Mouse (Mus musculus): Measurements from ENCODE around the gene Syna. TPM values are rescaled to one million over a fixed set of nuclear protein-coding genes. Genes with fewer than 3 reads are reported as not detected.
A peak's percentile ranks its signal among the peaks of the same experiment; 100 is the strongest.

The Syna gene
- total RNA-seq, 2 experiments from 2014 or later = 6.3 to 7.2 TPM

DNA sequence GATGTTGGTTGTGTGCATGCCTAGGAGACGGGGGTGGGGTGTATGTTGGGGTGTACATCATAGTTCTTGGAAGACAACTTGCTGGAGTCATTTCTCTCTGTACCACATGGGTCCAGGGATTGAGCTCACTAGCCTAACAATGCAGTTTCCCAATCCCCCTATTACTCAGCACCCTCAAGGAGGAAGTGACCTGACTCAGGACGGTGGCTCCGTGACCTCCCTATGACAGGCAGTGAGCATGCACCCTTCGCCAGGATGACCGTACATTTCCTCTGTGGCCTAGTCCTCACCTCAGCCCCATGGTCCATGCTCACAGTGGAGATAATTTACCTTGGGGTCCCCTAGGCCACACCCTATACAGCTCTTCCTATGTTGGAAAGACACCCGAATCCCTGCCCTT, 27.6 kb downstream of the Syna start:
- DNase-seq (ENCODE audit: low spot score in 2 of 2) = no peak

DNA sequence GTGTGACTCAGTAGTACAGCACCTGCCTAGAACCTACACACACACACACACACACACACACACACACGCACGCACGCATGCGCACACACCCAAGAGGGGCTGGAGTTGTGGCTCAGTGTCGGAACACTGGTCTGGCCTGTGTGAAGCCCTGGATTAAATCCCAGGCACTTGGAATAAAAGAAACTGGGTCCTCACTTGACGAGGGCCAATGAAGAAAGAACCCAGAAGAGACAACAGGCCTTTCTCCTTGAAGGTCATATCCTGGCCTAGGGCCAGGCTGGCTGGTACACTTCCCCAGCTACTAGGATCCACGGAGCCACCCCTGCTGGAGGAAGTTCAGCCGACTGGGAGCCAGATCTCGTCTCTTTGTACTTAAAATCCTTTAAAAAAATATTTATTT, 28.4 kb downstream of the Syna start:
- peak; percentile 58 to 83 for DNase-seq (ENCODE audit: low spot score in 2 of 2)

DNA sequence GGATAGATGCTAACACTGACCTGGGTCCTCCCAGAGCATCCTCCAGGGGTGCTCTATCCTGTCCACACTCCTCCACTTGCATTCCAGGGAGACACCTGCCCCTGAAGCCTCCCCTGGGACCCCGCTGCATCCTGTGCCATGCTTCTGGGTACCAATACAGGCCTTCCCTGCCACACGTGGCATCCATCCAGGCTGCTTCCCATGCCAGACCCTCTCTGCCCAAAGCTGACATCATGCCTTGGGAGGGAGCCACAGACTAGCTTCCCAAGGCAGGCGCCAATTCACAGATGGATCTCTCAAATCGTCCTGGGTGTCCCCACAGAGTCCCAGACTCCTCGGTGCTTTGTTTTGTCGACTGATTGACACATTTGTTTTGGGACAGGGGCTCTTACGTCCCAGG, 29.1 kb downstream of the Syna start:
- DNase-seq (ENCODE audit: low spot score in 2 of 2) = peak; percentile 92 to 94

DNA sequence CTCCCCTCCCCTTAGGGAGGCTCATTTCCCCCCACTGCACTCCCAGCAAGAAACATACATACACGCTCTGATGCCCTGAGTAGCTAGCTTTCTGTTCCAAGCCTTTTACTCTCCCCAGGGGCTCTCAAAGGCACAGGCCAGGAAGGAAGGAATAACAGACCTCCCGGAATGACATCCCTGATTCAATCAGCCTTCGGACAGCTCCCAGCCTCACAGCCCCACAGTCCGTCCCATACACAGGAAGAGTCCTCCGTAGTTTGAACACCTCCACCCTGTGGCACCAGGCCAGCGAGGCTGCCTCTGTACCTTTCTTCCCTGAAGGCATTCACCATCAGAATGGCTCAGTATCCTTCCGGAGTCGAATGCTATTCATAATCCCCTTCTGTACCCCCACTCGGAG, 31.5 kb downstream of the Syna start:
- no peak for DNase-seq (ENCODE audit: low spot score in 2 of 2)

DNA sequence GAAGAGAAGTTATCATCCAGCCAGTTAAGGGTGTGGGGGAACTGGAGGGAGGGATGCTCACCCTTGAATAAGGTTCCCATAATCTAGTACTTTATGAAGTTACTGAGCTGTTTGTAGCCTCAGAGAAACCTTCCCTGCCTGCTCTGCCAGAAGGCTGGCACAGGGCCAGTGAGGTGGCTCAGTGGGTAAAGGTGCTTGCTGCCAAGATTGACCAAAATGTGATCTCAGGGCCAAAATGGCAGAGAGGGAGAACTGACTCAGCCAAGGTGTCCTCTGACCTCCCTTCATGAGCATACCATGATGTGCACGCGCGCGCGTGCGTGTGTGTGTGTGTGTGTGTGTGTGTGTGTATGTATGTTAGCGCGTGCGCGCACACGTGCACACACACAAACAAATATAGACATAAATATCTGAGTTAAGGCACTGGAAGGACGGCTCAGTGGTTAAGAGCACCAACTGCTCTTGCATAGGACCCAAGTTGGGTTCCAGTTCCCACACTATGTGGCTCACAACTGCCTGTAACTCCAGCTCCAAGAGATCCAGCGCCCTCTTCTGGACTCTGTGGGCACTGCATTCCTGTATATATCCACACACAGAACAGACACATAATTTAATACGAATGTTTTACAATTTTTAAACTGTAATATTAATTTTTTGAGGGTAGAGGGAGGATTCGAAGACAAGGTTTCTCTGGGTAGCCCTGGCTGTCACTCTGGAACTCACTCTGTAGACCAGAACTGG, 33.8 kb downstream of the Syna start:
- no peak for DNase-seq (ENCODE audit: low spot score in 2 of 2)

DNA sequence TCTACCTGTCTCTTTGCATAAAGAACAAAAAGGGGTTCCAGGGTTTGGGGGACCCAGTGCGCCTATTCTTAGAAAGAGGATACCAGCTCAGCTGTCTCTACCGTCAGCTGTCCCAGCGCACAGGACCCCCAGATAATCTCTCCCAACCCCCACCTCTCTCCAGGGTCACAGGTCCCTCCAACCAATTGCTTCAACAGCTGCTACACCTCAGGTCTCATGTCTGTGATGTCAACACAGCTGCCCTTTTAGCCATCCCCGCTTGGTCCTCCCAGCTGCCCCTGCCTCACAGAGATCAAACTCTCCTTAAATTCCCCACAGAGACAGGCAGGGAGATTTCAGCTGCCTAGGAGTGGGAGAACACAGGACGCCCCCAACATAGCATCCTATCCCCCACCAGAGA, 36.2 kb downstream of the Syna start:
- no peak for DNase-seq (ENCODE audit: low spot score in 2 of 2)

DNA sequence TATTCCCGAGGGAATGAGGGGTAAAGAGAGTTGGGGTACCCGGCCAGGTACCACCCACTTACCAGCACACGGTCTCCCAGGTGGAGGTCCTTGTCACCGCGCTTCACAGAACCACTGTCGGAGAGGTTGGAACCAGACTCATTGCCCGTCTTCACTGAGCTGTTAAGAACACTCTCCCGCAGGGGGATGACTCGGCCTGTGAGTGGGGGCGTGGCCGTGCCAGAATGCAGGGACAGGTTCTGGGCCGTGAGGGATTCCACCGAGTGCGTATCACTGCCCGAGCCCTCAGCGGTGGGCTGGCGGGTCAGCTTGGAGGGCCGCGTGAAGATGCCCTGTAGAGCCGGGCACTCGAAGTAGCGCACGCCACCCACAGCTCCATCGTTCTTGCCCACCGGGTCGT, 37.4 kb downstream of the Syna start:
- DNase-seq (ENCODE audit: low spot score in 2 of 2) = no peak

DNA sequence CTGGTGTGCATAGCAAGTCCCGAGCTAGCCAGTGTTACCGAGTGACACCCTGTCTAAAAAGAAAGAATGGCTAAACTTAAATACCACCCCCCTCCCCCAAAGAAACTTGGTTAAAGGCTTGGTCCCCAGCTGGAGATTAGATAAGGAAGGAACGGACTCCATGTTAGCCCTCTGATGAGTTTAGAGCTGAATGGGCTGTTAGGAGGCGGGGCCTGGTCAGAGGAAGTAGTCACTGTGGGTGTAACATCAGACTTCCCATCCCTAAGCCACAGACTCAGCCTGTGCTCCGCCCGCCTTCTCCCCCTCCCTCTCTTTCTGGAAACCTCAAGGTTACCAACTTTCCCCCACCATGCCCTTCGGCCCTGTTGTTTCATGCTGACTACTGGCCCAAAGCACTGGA, 38.2 kb downstream of the Syna start:
- DNase-seq (ENCODE audit: low spot score in 2 of 2) = no peak

DNA sequence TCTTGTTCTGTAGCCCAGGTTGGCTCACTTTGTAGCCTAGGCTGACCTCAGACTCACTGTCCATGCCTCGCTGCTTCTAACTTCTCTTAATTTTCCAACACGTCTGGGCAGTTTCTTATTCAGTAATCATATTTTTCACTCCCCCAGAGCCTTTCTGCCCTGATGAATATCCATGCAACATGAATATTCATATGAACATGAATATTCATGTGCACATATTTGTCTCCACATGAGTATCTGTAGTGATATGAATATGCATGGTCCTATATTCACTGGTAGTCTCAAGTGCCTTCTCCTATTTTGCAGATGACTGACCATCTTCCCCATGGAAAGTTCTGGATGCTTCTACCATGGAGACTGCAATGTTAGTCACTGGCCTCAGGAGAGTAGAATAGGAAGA, 38.8 kb downstream of the Syna start:
- DNase-seq (ENCODE audit: low spot score in 2 of 2) = no peak

DNA sequence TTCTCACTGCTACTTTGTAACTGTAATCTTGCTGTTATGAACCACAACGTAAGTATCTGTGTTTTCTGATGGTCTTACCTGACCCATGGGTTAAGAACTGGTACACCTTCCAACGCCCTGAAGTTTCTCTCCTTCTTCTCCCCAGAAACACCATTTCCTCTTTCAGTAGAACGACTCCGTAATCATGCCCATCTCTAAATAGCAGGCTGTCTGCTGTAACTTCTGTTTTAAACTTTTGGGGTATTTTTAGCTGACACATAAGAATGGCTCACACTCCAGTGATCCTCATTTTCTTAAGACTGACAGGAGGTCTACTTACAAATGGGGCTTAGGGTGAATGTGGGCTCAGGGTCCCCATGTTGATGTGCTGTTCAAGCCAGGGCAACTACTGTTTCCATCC, 39.9 kb downstream of the Syna start:
- DNase-seq (ENCODE audit: low spot score in 2 of 2) = no peak

DNA sequence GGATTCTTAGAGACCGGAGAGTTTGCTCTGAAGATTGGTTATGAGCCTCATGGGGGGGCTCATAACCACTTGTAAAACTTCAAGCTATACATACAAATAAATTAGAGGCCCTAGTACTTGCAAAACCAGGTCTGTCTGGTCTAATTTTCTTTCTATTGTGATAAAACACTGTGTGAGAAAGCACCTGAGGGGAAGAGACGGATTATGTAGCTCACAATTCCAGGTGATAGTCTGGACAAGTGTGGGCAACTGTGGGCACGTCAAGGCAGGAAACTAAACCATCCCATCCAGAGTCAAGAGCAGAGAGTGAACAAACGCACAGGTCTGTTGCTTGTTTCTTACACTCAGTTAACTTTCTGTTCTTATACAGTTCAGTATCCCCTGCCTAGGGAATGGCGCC, 40.5 kb downstream of the Syna start:
- no peak for DNase-seq (ENCODE audit: low spot score in 2 of 2)

DNA sequence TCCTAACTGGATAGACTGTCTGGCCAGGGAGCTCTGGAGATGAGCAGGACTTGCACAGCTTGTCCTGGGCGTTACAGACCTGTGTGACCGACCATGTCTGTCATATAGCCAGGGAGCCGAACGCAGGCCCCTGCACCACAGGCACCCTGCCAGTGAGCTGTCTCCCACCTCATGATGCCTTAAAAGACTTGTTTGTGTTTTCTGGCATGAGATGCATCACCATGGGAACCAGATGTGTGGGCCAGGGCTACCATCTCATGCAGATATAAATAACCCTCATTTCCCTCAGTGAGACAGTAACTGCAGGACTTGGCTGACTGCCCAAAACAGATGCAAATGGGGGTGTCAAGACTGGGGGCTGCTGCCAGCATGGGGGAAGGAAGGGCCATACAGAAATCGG, 47.9 kb downstream of the Syna start:
- DNase-seq (ENCODE audit: low spot score in 2 of 2) = peak; percentile 47 to 73

DNA sequence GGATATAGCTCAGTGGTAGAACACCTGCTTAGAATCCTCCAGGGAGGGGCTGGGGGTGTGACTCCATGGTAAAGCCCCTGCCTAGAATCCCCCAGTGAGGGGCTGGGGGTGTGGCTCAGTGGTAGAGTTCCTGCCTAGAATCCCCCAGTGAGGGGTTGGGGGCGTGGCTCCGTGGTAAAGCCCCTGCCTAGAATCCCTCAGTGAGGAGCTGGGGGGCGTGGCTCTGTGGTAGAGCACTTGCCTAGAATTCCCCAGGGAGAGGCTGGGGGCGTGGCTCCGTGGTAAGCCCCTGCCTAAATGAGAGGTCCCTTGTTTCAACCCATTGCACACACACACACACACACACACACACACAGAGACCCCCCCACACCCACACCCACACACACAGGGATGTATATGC, 49.7 kb downstream of the Syna start:
- no peak for DNase-seq (ENCODE audit: low spot score in 2 of 2)

DNA sequence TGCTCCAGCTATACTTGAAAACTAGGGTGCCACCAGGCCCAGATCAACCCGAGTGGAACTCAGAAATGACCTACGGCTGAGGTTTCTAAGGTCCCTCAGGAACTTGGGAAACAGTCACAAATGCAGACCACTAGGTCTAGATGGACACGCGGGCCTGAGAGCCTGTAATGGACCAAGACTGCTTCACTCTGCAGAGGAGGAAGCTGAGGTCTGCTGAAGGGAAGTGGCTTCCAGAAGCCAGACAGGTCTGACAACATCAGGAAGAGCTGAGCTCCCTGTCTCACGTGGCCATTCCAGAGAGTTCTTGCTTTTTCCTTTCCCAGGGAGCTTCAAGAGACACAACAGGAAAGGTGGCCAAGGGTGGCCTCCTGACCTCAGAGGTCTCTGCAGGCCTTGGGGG, 51.0 kb downstream of the Syna start:
- DNase-seq (ENCODE audit: low spot score in 2 of 2) = no peak

Small RNA genes lying within 50 kb of the gene (microRNA-seq; reads per million reads assigned to microRNA genes)
- gene Mir7228 = 0 reads per million in 2 experiments

Other genes with a start within 250 kb of the Syna start
- gene Gtf2i, start 245.4 kb downstream of the Syna start, total RNA-seq (2021) = 100 to 1,000 TPM; 228 TPM
- gene Gtf2ird1, start 103.5 kb downstream of the Syna start, total RNA-seq (2021) = 10 to 100 TPM; 28.0 to 35.0 TPM
- gene Clip2, start 7.7 kb downstream of the Syna start, total RNA-seq (2021) = 100 to 1,000 TPM; 102 to 103 TPM
- 10 to 100 TPM; 54.9 to 57.7 TPM for gene Rfc2, start 21.2 kb upstream of the Syna start, total RNA-seq (2021)
- 1 to 10 TPM; 1.4 to 2.8 TPM for gene Lat2, start 54.9 kb upstream of the Syna start, total RNA-seq (2021)
- gene Eif4h, start 79.3 kb upstream of the Syna start, total RNA-seq (2021) = 100 to 1,000 TPM; 286 to 291 TPM
- gene Limk1, start 128.4 kb upstream of the Syna start, total RNA-seq (2021) = 10 to 100 TPM; 50.9 to 54.6 TPM
- gene Eln, start 187.2 kb upstream of the Syna start, total RNA-seq (2021) = 100 to 1,000 TPM in 1 of 2 experiments, 10 to 100 TPM in 1; 49.4 to 112 TPM

Data from layer of hippocampus, postnatal 14 days (tissue).